Mouse (Mus musculus) gastrocnemius, adult 2 months (tissue): ENCODE measurements around the gene Snx21. TPM values are rescaled to one million over a fixed set of nuclear protein-coding genes. Genes with fewer than 3 reads are reported as not detected.

Experiments
- DNase-seq: peaks from one replicate; pipeline ENCODE4 v3.0.0; 2022
- H3K27ac ChIP-seq: fragments of 200-600 bp; 2 replicates; pipeline ENCODE4 v1.8.1; 2022; ENCODE audit warnings: mild to moderate bottlenecking
- H3K4me3 ChIP-seq: fragments of 200-600 bp; 2 replicates; pipeline ENCODE4 v1.8.1; 2022; ENCODE audit warnings: mild to moderate bottlenecking, moderate library complexity
- CTCF ChIP-seq: fragments of 200-600 bp; IDR thresholded peaks from 2 replicates; pipeline ENCODE4 v1.8.1; 2022; ENCODE audit warnings: antibody characterized with exemption, mild to moderate bottlenecking, moderate library complexity
- intact Hi-C: fragments of 180-260 bp; cut with DNase I; formaldehyde crosslinking; loops from one replicate; pipeline ENCODE4 v1.15.1; 2025
- total RNA-seq, 2 experiments: library from RNA; stranded (reverse); gene quantifications; 2 replicates each; pipeline ENCODE4 v1.2.3; 2021

Gene Snx21
- total RNA-seq, 2 experiments from 2014 or later: 20.6 to 25.6 TPM

DNA sequence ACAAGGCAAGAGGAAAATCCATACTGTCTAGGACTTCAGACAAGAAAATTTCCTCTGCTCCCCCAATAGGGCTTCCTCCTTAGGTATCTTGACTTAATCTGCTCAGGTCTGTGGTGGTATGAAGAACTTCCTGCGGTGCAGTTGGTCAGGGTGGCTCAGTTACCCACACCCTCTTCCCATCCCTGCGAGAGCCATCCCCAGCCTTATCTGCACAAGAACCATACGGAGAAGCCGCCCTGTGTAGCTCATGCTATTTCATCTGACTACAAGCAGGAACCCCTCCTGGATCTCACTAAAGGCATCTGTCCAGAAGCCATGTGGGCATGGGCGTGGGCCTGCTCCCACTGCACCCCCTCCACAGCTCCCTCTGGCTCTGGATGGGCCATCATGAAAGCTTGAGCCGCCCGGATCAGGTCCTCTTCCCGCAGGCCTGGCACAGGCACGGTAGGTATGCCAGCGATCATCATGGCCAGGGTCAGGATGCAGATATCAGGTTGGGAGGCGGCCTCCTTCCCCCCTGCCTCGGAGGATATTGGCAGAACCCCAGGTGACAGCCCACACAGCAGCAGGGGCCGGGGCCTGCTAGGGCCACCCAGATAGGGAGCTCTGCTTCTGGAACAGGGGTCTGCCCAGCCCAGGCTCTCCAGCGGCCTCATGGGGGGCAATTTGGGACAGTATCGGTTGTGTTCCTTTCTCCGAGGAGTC is 41.7 kb downstream of the Snx21 start:
- TF ChIP-seq CTCF: no peak
- intact Hi-C loops: no loop called here
- Histone ChIP-seq H3K27ac (no peak overlapping the region), H3K4me3 (no peak overlapping the region)
- no peak for DNase-seq

DNA sequence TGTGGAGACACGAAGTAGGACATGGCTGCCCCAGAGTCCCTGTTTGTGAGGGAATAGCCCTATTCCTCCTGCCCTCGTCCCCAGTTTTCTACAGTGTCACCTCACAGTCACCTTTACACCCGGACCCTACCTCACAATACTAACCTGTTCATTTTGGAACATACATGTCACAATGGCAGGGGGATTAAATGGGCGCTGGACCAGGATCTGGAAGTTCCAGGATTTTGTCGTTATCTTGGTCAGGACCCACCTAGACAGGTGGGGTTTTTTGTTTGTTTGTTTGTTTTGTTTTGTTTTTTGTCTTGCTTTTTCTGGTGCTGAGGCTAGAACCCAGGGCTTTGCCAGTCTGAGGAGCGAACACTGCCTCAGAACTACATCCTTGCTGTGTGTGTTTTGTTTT is 42.8 kb downstream of the Snx21 start, which contains the start of gene Spata25:
Gene Spata25 (minus strand): TSS at position 101 of the 400 bp plus-strand sequence.
- intact Hi-C loops: no loop called here
- no peak within 1 kb of the TSS for H3K4me3 ChIP-seq
- no peak for TF ChIP-seq CTCF
- no peak for DNase-seq
- no peak within 1 kb of the TSS for H3K27ac ChIP-seq

DNA sequence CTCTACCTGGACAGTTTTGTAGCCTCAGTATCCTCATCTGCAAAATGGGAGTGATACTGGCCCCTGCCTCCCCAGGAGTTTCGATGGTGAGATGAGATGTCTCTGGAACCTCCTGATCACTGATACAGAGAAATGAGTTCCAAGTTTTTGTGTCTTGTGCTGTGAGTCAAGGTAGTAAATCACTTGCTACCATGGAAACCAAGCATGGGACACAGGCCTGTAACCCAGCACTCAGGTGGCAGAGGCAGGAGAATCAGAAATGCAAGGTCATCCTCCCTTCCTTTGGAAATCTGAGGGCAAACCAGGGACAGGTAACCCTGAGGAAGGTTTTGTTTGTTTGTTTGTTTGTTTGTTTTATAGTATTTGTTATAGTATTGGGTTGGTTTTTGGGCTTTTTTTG is 43.5 kb downstream of the Snx21 start:
- TF ChIP-seq CTCF: no peak
- intact Hi-C loops: no loop called here
- Histone ChIP-seq H3K27ac (no peak overlapping the region), H3K4me3 (no peak overlapping the region)
- DNase-seq: no peak

DNA sequence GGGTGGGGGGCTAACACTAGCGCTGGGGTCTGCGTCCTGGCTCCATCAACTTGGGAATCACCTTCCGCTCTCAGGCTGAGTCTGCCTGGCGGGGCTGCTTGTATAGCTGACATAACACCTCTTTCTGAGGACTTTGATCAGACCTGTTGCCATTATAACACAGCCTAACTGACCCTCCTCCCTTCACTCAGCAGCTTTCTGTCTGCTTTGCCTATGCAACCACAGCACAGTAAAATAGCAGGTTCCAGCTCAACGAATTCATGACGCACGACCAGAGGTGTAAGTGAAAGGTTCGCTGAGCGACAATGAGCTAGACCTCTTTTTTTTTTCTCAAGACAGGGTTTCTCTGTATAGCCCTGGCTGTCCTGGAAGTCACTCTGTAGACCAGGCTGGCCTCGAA is 45.4 kb downstream of the Snx21 start:
- no peak for TF ChIP-seq CTCF
- intact Hi-C loops: no loop called here
- DNase-seq: no peak
- Histone ChIP-seq H3K4me3 (no peak overlapping the region), H3K27ac (no peak overlapping the region)

DNA sequence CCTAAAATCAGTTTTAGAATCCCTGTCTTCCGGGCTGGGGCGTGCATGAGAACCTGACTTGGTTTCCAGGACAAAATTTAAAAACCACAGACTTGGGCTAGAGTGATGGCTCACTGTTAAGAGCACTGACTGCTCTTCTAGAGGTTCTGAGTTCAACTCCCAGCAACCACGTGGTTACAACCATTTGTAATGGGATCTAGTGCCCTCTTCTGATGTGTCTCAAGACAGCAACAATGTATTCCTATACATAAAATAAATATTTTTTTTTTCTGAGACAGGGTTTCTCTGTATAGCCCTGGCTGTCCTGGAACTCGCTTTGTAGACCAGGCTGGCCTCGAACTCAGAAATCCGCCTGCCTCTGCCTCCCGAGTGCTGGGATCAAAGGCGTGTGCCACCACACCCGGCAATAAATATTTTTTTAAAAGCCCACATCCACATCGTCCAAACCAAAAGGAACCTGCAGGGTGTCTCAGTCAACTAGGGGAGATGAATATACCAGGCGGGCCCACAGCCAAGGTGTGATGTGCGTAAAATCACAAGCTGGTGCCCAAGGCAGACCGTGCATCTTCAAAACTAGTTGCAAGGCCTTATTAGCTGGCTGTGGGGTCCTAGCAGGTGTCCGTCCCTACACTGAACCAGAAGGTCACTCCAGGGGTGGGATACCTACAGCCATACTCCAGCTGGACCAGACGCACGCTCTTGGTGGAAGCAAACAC is 46.6 kb downstream of the Snx21 start:
- Histone ChIP-seq H3K27ac (peak overlapping the region; percentile 95), H3K4me3 (peak overlapping the region; percentile 75)
- no peak for TF ChIP-seq CTCF
- DNase-seq: no peak
- intact Hi-C loops: loop anchor here (2.0 kb wide), 2 partner anchors 47 to 79 kb away; partner anchors contain the start of genes Pcif1 and Zfp335

DNA sequence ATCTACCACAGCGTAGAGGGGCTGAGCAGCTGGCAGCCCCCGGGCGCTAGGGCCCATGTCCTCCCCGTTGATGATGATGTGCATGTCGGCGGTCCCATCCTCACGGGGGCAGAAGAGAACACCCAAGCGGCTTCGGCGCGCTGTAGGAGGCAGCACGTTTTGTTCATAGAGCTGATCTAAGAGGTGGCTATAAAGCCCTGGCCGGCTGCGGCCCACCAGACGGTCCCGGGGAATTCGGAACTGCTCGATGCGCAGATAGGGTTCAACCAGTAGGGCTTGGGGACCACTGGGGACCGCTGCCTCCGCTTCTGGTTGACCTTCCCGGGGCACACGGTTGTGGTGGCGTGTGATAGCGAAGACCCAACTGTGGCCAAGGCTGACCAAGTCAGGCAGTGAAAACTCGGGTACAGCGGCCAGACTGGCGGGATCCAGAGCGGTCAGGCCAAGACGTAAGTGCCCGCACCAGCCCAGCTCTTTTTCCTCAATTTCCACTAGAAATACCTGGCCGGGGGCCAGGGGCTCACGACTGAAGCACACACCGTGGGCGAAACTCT is 47.2 kb downstream of the Snx21 start, which contains the start of gene Ctsa:
Gene Ctsa (plus strand): TSS at position 126 of the 554 bp plus-strand sequence.
- peak within 1 kb of the TSS; percentile 95 for H3K27ac ChIP-seq
- peak within 1 kb of the TSS; percentile 75 for H3K4me3 ChIP-seq
- DNase-seq: peak; percentile 88
- intact Hi-C loops: loop anchor here (2.0 kb wide), 2 partner anchors 46 to 78 kb away; partner anchors contain the start of genes Pcif1 and Zfp335
- TF ChIP-seq CTCF: peak; percentile 75

DNA sequence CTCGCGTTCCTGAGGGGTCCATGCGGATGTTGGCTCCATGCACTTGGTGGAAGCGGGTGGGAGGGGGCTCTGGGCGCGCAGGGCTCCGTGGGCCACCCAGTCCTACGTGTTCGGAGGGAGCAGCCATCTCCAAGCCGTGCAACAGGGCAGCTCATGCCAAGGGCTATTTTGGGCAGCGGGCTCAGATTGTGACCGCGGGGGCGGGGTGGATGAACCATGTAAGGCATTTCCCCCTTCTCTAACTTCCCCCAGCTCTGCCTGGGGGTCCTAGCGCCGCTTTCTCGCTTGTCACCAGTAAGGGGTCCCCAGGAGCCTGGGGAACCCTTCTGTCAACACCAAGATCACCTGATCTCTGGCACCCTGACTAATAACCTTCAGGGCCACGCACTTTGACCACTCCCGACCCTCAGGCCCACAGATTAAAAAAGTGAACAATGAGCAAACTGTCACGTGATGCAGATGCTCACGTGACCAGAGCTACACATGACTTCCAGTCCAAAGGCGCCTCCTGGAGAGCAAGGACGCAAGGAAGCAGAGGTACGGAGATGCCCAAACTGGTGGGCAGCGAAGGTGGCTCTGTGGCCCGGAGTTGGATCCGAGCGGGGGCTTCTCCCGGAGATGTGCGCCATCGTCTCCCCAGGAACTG is 47.8 kb downstream of the Snx21 start, which contains the start of gene Neurl2:
Gene Neurl2 (minus strand): TSS at position 143 of the 646 bp plus-strand sequence.
- peak within 1 kb of the TSS; percentile 75 for H3K4me3 ChIP-seq
- H3K27ac ChIP-seq: peak within 1 kb of the TSS; percentile 95
- DNase-seq: peak; percentile 94
- TF ChIP-seq CTCF: peak; percentile 5; the same call in 1 of the 2 replicates
- intact Hi-C loops: loop anchor here (2.0 kb wide), 2 partner anchors 45 to 77 kb away; partner anchors contain the start of genes Pcif1 and Zfp335

DNA sequence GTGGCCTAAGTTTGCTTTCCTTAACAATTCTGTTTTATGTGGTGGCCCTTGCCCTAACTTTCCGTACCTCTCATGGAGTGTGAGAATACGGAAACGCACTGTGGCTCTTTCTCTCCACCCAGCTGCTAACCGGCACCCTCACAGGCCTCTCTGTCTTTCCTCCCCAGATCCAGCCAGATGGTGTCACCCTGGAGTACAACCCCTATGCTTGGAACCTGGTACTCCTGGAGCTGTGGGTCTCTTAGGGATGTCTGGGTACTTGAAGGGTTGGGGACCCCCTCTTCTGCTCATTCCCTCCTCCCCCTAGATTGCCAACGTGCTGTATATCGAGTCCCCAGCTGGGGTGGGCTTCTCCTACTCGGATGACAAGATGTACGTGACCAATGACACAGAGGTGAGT is 48.9 kb downstream of the Snx21 start:
- Histone ChIP-seq H3K4me3 (peak overlapping the region; percentile 75), H3K27ac (peak overlapping the region; percentile 95)
- TF ChIP-seq CTCF: peak; percentile 10; the same call in 1 of the 2 replicates
- intact Hi-C loops: no loop called here
- no peak for DNase-seq

DNA sequence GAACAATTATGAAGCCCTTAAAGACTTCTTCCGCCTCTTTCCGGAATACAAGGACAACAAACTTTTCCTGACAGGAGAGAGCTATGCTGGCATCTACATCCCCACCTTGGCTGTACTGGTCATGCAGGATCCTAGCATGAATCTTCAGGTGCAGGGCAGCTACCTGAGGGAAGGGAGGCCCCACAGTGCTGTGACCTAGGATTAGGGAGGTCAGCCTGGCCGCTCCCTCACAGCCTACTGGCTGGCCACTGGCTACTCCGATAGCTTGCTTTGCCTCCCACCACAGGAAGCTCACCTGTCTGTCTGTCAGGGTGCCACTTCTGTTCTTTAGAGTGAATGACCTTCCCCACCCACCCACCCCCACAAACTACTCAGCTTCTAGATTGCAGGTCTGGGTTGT is 49.5 kb downstream of the Snx21 start:
- intact Hi-C loops: no loop called here
- no peak for TF ChIP-seq CTCF
- Histone ChIP-seq H3K27ac (no peak overlapping the region), H3K4me3 (peak overlapping the region; percentile 75)
- no peak for DNase-seq

Other genes starting within 250 kb of the Snx21 start
- gene Wfdc2, start 223.4 kb upstream of the Snx21 start, total RNA-seq: not detected
- not detected for gene Spint3, start 212.4 kb upstream of the Snx21 start, total RNA-seq
- gene Wfdc6a, start 200.4 kb upstream of the Snx21 start, total RNA-seq: not detected
- not detected for gene Eppin, start 192.2 kb upstream of the Snx21 start, total RNA-seq
- not detected for gene Wfdc6b, start 172.3 kb upstream of the Snx21 start, total RNA-seq
- gene Wfdc8, start 172.2 kb upstream of the Snx21 start, total RNA-seq: not detected
- gene Wfdc16, start 147.0 kb upstream of the Snx21 start, total RNA-seq: not detected
- gene Wfdc10, start 129.8 kb upstream of the Snx21 start, total RNA-seq: not detected
- gene Wfdc9, start 129.2 kb upstream of the Snx21 start, total RNA-seq: not detected
- gene Wfdc11, start 111.7 kb upstream of the Snx21 start, total RNA-seq: not detected
- not detected for gene Wfdc13, start 100.7 kb upstream of the Snx21 start, total RNA-seq
- not detected for gene Spint4, start 87.3 kb upstream of the Snx21 start, total RNA-seq
- gene Spint5, start 70.5 kb upstream of the Snx21 start, total RNA-seq: not detected
- not detected for gene Wfdc3, start 39.9 kb upstream of the Snx21 start, total RNA-seq
- gene Dnttip1, start 39.8 kb upstream of the Snx21 start, total RNA-seq: 10 to 100 TPM; 18.5 to 19.4 TPM
- under 1 TPM; 0.20 to 0.33 TPM for gene Ube2c, start 15.9 kb upstream of the Snx21 start, total RNA-seq
- over 10,000 TPM; 14,820 to 17,621 TPM for gene Tnnc2, start 5.9 kb upstream of the Snx21 start, total RNA-seq
- 1 to 10 TPM; 7.9 to 8.6 TPM for gene Acot8, start 19.1 kb downstream of the Snx21 start, total RNA-seq
- 1 to 10 TPM; 1.2 to 1.4 TPM for gene Zswim3, start 19.3 kb downstream of the Snx21 start, total RNA-seq
- gene Zswim1, start 36.9 kb downstream of the Snx21 start, total RNA-seq: 1 to 10 TPM; 4.6 to 4.9 TPM
- under 1 TPM in 1 of 2 experiments, not detected in 1; 0.84 TPM for gene Spata25, start 42.7 kb downstream of the Snx21 start, total RNA-seq
- 10 to 100 TPM; 50.2 to 58.1 TPM for gene Ctsa, start 47.0 kb downstream of the Snx21 start, total RNA-seq
- 10 to 100 TPM; 31.1 to 37.0 TPM for gene Neurl2, start 47.6 kb downstream of the Snx21 start, total RNA-seq
- 10 to 100 TPM; 11.4 to 20.1 TPM for gene Pltp, start 71.9 kb downstream of the Snx21 start, total RNA-seq
- 10 to 100 TPM; 25.6 TPM for gene Pcif1, start 93.5 kb downstream of the Snx21 start, total RNA-seq
- 10 to 100 TPM in 1 of 2 experiments, 1 to 10 TPM in 1; 9.7 to 10.5 TPM for gene Zfp335, start 125.9 kb downstream of the Snx21 start, total RNA-seq
- 1 to 10 TPM in 1 of 2 experiments, under 1 TPM in 1; 0.46 to 1.1 TPM for gene Mmp9, start 155.0 kb downstream of the Snx21 start, total RNA-seq
- gene Slc12a5, start 175.0 kb downstream of the Snx21 start, total RNA-seq: under 1 TPM; 0.36 to 0.53 TPM
- 10 to 100 TPM; 13.2 to 14.6 TPM for gene Ncoa5, start 249.0 kb downstream of the Snx21 start, total RNA-seq